Mouse (Mus musculus) liver, postnatal 0 days (tissue): Measurements from ENCODE around the gene Gm21988.

Experiments used
- CTCF ChIP-seq: sonication (generic); IDR thresholded peaks from 2 replicates; pipeline ENCODE4 v1.5.1; 2016; ENCODE audit warnings: antibody characterized with exemption, low read depth
- EP300 ChIP-seq: IDR thresholded peaks from 2 replicates; pipeline ENCODE4 v1.6.1; 2016; ENCODE audit warnings: antibody characterized with exemption, low read depth, mild to moderate bottlenecking

DNA sequence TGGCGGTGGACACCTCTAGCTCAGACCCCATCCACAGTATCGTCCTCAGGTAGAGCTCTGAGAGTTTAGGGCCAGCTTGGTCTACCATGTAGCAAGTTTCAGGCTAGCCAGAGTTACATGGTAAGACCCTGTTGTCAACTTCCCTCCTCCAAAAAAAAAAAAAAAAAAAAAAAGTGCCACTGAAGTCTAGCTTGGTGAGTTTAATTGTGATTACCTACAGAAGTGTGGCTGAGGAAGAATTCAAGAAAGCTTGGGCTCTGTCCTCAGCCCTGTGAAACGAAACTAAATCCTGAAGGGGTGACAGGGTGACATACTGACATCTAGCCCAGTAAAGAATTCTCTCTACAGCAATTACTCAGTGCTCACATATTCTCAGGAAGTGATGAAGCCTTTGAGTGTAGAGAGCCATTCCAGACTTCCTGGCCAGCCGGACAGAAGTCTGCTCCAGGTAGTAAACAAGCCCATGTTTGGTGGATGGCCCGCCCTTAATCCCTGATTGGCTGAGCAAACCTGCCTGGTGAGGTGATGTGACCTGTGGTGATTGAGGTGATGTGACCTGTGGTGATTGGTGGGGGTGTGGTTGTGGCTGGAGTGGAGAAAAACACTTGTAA, 30.7 kb downstream of the Gm21988 start:
- TF ChIP-seq CTCF = no peak
- TF ChIP-seq EP300 = no peak
